Mouse (Mus musculus) hindbrain, embryonic 12.5 days (tissue): ENCODE measurements at regions not wholly inside any gene's neighbourhood (a gene's known extent, or its start where the extent isn't known, plus 50 kb on each side); places are given as distances from the start of the nearest gene placed in this dataset.
A peak's percentile ranks its signal among the peaks of the same experiment; 100 is the strongest.

ENCODE experiments used
- ATAC-seq: fragments of 200-750 bp; cut with Nextera tagmentation; 2 replicates; pipeline ENCODE4 v1.8.0; 2017; ENCODE audit warnings: moderate TSS enrichment; ENCODE audit not compliant: low FRiP score
- H3K27ac ChIP-seq: fragments of 300-500 bp; sonication (generic); 2 replicates; pipeline ENCODE4 v1.5.1; 2016; ENCODE audit warnings: mild to moderate bottlenecking
- H3K27me3 ChIP-seq: fragments of 300-500 bp; sonication (generic); 2 replicates; pipeline ENCODE4 v1.6.1; 2016; ENCODE audit warnings: mild to moderate bottlenecking
- H3K36me3 ChIP-seq: fragments of 300-500 bp; sonication (generic); 2 replicates; pipeline ENCODE4 v1.6.1; 2016; ENCODE audit warnings: mild to moderate bottlenecking
- H3K4me1 ChIP-seq: fragments of 300-500 bp; sonication (generic); 2 replicates; pipeline ENCODE4 v1.6.1; 2016
- H3K4me2 ChIP-seq: fragments of 300-500 bp; sonication (generic); replicated peaks from 2 replicates; pipeline ENCODE4 v1.6.1; 2016; ENCODE audit warnings: mild to moderate bottlenecking
- H3K4me3 ChIP-seq: fragments of 300-500 bp; sonication (generic); 2 replicates; pipeline ENCODE4 v1.5.1; 2016; ENCODE audit warnings: mild to moderate bottlenecking
- H3K9ac ChIP-seq: fragments of 300-500 bp; sonication (generic); 2 replicates; pipeline ENCODE4 v1.6.1; 2016; ENCODE audit warnings: mild to moderate bottlenecking, moderate library complexity
- H3K9me3 ChIP-seq: fragments of 300-500 bp; sonication (generic); replicated peaks from 2 replicates; pipeline ENCODE4 v1.6.1; 2016; ENCODE audit warnings: mild to moderate bottlenecking
- WGBS: fragments of 180-500 bp; shearing (Covaris S2); methylation state at CpG from one replicate; pipeline ENCODE4 v1.1.7; 2016; 5-methylcytosine and 5-hydroxymethylcytosine counted together

DNA sequence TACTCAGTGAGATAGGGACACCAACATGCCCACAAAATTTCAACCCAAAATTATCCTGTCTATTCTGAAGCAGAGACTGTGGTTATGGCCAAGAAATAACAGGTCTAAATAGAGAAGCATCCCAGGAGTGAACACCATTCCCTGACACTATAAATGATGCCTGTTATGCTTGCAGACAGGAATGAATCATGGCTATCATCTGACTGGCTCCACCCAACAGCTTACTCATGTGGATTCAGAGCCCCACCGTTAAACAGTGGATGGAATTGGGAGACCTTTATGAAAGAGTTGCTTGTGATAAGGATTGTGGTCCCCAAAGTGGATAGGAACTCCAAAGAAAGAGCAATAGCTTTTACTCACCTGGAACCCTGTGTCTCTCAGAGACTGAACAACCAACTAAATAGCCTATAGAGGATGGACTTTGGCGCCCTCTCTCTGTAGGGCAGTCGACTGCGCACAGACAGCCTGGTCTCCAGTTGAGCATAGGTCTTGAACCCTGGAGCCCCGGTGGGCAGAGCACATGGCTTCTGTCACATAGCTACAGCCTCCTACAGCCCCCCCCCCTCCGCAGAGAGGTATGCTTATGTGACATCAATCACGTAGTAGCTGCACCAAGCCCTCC is 1101.3 kb upstream of the Zeb2 start:
- Histone ChIP-seq H3K36me3 (no peaks in the 10 kb centered on the region), H3K9me3 (no peaks in the 10 kb centered on the region), H3K27ac (no peak overlapping the region), H3K9ac (no peak overlapping the region), H3K4me2 (no peak overlapping the region), H3K4me3 (no peak overlapping the region), H3K4me1 (no peaks in the 10 kb centered on the region), H3K27me3 (no peaks in the 10 kb centered on the region)
- no peak for ATAC-seq
- 91% methylated on average over 7 of the region's 7 CpGs for WGBS

DNA sequence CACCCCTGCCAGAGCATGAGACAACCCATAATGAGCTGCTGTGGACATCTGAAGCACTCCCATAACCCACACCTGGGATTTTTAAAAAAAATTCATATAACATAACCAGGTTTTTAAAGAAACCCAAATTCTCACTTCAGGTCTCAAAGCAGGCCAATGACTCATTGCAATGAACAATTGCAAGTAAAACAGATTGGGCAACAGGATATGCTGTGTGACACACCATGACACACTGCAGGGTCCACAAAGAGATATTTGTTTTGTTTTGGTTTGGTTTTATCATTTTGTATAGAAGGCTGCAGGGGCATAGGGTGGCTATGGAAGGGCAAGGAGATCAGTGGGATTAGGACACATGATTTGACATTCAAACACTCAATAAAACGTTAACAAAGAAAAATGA is 1082.1 kb upstream of the Zeb2 start:
- Histone ChIP-seq H3K4me2 (no peak overlapping the region), H3K27ac (no peak overlapping the region), H3K4me3 (no peak overlapping the region), H3K36me3 (no peaks in the 10 kb centered on the region), H3K9ac (no peak overlapping the region), H3K9me3 (no peaks in the 10 kb centered on the region), H3K27me3 (no peaks in the 10 kb centered on the region), H3K4me1 (no peaks in the 10 kb centered on the region)
- 62% methylated on average over 1 of the region's 1 CpGs for WGBS
- ATAC-seq, result no peak

DNA sequence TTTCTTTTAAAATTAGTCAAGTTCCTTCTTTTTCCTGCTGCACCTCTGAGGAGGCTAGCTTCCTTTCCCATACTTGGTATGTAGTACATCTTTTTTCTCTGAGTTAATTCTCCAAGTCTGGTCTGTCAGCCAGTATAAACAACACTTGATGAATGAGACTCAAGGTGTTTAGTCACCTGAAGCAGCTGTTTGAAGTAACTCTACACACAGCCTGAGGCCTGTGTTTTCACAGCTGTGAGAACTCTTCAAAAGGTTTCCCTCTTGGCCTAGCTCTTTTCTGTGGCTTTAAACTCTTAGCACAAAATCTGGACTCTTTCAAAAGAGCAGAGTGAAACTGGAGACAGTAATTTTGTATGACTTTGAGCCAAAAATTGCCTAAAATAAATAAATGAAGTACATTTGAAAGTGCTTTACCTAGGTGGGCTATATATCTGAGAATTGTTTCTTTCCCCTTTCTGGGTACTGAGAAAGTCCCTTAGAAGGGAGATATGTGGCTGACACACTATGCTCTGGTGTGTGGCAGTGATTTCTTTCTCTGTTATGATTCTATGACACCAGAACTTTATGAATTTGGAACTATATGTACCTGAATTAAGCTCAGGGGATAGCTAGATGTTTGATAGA is 1070.2 kb upstream of the Zeb2 start:
- no peak overlapping the region for H3K27ac ChIP-seq
- H3K4me3 ChIP-seq, result no peak overlapping the region

DNA sequence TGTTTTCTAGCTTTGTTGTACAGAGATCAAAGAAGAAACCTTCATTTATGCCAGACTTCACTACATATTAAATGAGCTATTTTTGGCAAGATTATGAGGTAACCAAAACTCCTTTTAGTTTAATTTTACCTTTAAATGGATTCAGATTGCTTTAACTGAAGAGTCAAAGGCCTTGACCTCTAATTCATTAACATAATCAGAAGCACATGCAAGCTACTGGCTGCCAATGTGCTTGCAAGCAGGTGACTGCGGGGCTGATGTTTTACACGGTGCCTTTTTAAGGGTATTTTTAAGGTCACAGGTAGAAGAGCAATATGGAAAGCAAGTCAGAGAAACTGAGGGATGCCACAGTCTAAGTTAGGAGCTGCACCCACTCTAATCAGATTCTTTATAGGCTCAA is 1066.0 kb upstream of the Zeb2 start:
- WGBS, result 67% methylated on average over 2 of the region's 2 CpGs
- Histone ChIP-seq H3K4me2 (no peak overlapping the region), H3K4me1 (no peaks in the 10 kb centered on the region), H3K27ac (no peak overlapping the region), H3K27me3 (no peaks in the 10 kb centered on the region), H3K9ac (no peak overlapping the region), H3K36me3 (no peaks in the 10 kb centered on the region), H3K9me3 (no peaks in the 10 kb centered on the region), H3K4me3 (no peak overlapping the region)
- ATAC-seq, result no peak

More for the DNA sequence above, 1070.2 kb upstream of the Zeb2 start:
- Histone ChIP-seq H3K4me2 (no peak overlapping the region), H3K36me3 (no peaks in the 10 kb centered on the region), H3K4me1 (no peaks in the 10 kb centered on the region), H3K27me3 (no peaks in the 10 kb centered on the region), H3K9me3 (no peaks in the 10 kb centered on the region), H3K9ac (no peak overlapping the region)
- no peak for ATAC-seq

DNA sequence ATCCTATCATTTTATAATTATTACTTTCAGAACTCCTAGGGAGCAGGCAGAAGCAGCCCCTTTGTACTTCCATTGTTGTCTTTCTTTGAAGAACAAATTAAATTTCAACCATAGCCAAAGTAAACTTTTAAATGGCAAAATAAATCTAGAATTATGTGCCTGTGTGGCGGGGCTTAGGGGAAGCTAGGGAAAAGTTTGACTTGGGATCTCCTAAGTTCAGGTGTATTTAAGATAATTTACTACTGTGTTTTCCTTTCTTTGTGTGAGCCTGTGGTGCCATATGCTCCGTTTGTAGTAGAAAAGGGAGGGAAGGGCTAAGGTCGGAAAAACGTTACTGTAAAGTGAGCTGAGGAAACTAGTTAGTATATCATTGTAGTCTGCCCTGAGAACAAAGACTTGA is 1062.5 kb upstream of the Zeb2 start:
- Histone ChIP-seq H3K36me3 (no peaks in the 10 kb centered on the region), H3K27me3 (no peaks in the 10 kb centered on the region), H3K27ac (no peak overlapping the region), H3K4me2 (no peak overlapping the region), H3K9ac (no peak overlapping the region), H3K9me3 (no peaks in the 10 kb centered on the region), H3K4me3 (no peak overlapping the region), H3K4me1 (no peaks in the 10 kb centered on the region)
- WGBS, result 73% methylated on average over 4 of the region's 4 CpGs
- ATAC-seq, result no peak

DNA sequence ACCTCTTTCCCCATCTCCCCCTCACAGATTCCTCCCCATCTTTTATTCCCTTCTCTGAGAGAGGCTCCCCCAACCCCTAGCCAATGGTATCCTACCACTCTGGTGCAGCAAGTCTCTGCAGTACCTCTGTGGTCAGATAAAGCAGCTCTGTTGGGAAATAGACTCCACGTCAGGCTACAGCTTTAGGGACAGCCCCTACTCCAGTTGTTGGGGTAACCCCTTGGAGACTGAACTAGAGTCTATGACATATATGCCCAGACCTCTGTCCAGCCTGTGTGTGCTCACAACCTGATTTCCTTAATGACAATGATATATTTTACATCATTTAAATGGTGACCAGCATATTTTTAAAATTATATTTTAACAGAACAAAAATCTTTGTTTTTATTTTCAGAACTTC is 1051.3 kb upstream of the Zeb2 start:
- Histone ChIP-seq H3K4me1 (no peaks in the 10 kb centered on the region), H3K27me3 (no peaks in the 10 kb centered on the region)
- 52% methylated on average over 1 of the region's 1 CpGs for WGBS

GRCm38 (mm10) chr2:46149848-46150247 is 1032.7 kb upstream of the Zeb2 start:
- no peak overlapping the region for H3K27ac ChIP-seq
- H3K9me3 ChIP-seq, result no peaks in the 10 kb centered on the region
- H3K4me2 ChIP-seq, result no peak overlapping the region
- 94% methylated on average over 3 of the region's 3 CpGs for WGBS
- no peaks in the 10 kb centered on the region for H3K36me3 ChIP-seq
- H3K4me1 ChIP-seq, result no peaks in the 10 kb centered on the region
- no peak overlapping the region for H3K9ac ChIP-seq
- no peaks in the 10 kb centered on the region for H3K27me3 ChIP-seq
- ATAC-seq, result no peak
- no peak overlapping the region for H3K4me3 ChIP-seq

More for the DNA sequence above, 1051.3 kb upstream of the Zeb2 start:
- Histone ChIP-seq H3K36me3 (no peaks in the 10 kb centered on the region), H3K9me3 (no peaks in the 10 kb centered on the region), H3K4me2 (no peak overlapping the region), H3K27ac (no peak overlapping the region), H3K9ac (no peak overlapping the region), H3K4me3 (no peak overlapping the region)
- ATAC-seq, result no peak

GRCm38 (mm10) chr2:46119871-46120270 is 1002.7 kb upstream of the Zeb2 start:
- 73% methylated on average over 3 of the region's 3 CpGs for WGBS
- Histone ChIP-seq H3K9ac (no peak overlapping the region), H3K4me3 (no peak overlapping the region)

DNA sequence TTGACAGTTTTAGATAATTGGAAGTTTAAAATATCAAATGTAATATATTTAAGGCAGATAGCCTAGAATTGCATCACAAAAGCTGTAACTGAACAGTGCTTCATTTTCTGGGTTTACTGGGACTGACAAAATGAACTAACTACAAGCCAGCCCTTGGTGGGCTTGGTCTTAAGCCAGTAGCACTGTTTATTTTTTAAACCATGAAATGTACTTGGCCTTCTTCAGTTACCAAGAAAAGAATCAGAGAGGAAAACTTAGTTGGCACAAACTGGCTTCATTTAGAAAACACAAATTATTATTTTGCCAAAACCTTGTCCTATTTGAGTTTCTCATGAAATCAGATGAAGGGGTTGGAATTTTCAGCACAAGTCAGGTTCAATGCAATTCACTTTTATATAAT is 989.8 kb upstream of the Zeb2 start:
- H3K36me3 ChIP-seq, result no peaks in the 10 kb centered on the region
- no peak overlapping the region for H3K27ac ChIP-seq
- ATAC-seq, result no peak
- no peak overlapping the region for H3K9ac ChIP-seq
- no peaks in the 10 kb centered on the region for H3K4me1 ChIP-seq
- no peak overlapping the region for H3K4me2 ChIP-seq
- H3K9me3 ChIP-seq, result no peaks in the 10 kb centered on the region
- no peak overlapping the region for H3K4me3 ChIP-seq
- H3K27me3 ChIP-seq, result no peaks in the 10 kb centered on the region; the same call in 1 of the 2 replicates

More at GRCm38 (mm10) chr2:46119871-46120270, 1002.7 kb upstream of the Zeb2 start:
- ATAC-seq, result no peak
- H3K27ac ChIP-seq, result no peak overlapping the region
- no peaks in the 10 kb centered on the region for H3K27me3 ChIP-seq
- H3K4me2 ChIP-seq, result no peak overlapping the region
- no peaks in the 10 kb centered on the region for H3K36me3 ChIP-seq
- no peaks in the 10 kb centered on the region for H3K9me3 ChIP-seq
- no peaks in the 10 kb centered on the region for H3K4me1 ChIP-seq

DNA sequence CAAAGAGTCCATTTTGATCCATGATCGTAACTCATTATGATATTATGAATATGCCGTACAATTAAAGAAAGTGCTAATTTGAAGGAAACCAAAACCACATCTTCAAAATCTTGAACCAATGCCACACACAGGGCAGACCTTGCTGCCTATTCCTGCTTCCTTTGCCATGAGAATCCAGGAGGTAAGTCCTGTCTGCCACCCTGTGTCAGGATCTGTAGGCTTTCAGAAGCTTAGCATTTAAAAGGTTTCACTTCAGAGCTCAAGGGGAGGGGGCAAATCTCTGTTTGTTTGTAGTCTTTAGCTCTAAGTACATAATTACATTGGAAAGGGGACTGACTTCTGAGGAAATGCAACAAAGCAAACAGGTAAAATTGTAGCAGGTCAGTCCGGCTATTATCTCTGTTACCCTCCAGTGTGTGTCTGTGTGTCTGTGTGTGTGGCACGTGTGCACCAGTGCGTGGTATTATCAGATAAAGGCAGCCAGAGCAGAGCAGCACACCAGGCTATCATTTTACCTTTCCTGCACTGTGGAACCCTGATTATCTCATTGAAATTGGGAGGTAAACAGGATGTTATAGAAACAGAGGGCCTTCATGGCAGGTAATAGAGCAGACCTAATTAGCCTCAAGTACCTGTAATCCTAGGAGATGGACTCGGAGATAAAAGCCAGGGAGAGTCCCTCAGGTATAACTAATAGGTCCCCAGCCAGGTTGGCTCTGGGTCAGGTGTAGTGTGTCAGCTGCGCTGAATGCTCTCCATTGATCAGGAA is 948.0 kb upstream of the Zeb2 start:
- peak; percentile 43 for ATAC-seq
- Histone ChIP-seq H3K9ac (no peak overlapping the region), H3K4me2 (no peak overlapping the region), H3K27ac (no peak overlapping the region), H3K4me3 (no peak overlapping the region), H3K27me3 (no peaks in the 10 kb centered on the region), H3K9me3 (no peaks in the 10 kb centered on the region), H3K4me1 (no peaks in the 10 kb centered on the region), H3K36me3 (no peaks in the 10 kb centered on the region)
- WGBS, result 72% methylated on average over 7 of the region's 7 CpGs

GRCm38 (mm10) chr2:46055729-46056128 is 938.5 kb upstream of the Zeb2 start:
- Histone ChIP-seq H3K9me3 (no peaks in the 10 kb centered on the region), H3K36me3 (no peaks in the 10 kb centered on the region), H3K27me3 (no peaks in the 10 kb centered on the region), H3K4me3 (no peak overlapping the region), H3K27ac (no peak overlapping the region), H3K4me2 (no peak overlapping the region), H3K4me1 (no peaks in the 10 kb centered on the region), H3K9ac (no peak overlapping the region)
- ATAC-seq, result no peak
- WGBS, result 91% methylated on average over 8 of the region's 8 CpGs

DNA sequence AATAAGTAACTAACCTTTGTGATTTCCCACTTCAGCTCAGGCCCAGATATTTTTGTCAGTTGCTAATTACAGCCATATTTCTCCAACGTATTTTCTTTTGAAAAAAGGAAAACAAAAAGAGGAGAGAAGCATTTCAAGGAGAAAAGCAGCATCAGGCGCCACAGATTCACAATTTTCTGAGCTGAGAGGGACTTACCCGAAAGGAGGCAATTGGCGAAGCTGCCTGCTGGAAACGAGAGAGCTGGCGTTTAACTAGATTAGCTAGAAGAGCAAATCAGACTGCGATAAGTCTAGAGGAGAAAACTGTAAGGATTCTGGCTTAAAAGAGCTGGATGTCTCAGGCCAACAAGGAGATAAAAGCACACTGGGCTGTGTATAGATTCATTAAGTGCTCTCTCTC is 937.7 kb upstream of the Zeb2 start:
- H3K36me3 ChIP-seq, result no peaks in the 10 kb centered on the region
- no peaks in the 10 kb centered on the region for H3K4me1 ChIP-seq
- no peak overlapping the region for H3K9ac ChIP-seq
- ATAC-seq, result no peak
- no peaks in the 10 kb centered on the region for H3K9me3 ChIP-seq
- H3K4me2 ChIP-seq, result no peak overlapping the region
- no peak overlapping the region for H3K27ac ChIP-seq
- H3K27me3 ChIP-seq, result no peaks in the 10 kb centered on the region
- no peak overlapping the region for H3K4me3 ChIP-seq
- WGBS, result 76% methylated on average over 7 of the region's 7 CpGs

DNA sequence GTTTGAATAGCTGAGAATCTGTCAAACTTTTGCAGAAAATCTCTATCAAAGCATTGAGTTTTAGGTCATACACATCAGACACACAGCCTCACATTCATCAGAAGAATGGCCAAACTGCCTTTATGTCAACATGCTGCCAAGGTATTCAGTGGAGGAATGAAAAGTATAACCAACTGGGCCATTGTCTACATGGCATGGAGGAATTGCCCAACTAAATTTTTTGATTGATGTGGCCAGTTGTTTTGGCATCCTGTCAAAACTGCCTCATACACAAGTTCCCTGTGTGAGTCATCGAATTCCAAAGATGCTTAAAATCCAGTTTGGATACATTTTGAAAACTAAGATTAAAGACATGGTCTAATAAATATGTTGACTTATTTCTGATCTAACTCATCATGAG is 904.7 kb upstream of the Zeb2 start:
- H3K9ac ChIP-seq, result no peak overlapping the region
- H3K9me3 ChIP-seq, result no peaks in the 10 kb centered on the region
- no peaks in the 10 kb centered on the region for H3K4me1 ChIP-seq
- H3K27me3 ChIP-seq, result no peaks in the 10 kb centered on the region
- no peaks in the 10 kb centered on the region for H3K36me3 ChIP-seq
- H3K27ac ChIP-seq, result no peak overlapping the region
- no peak overlapping the region for H3K4me2 ChIP-seq
- 79% methylated on average over 1 of the region's 1 CpGs for WGBS
- no peak overlapping the region for H3K4me3 ChIP-seq
- no peak for ATAC-seq
